Mouse (Mus musculus): ENCODE results near the gene Arpp19.

Arpp19 gene

DNA sequence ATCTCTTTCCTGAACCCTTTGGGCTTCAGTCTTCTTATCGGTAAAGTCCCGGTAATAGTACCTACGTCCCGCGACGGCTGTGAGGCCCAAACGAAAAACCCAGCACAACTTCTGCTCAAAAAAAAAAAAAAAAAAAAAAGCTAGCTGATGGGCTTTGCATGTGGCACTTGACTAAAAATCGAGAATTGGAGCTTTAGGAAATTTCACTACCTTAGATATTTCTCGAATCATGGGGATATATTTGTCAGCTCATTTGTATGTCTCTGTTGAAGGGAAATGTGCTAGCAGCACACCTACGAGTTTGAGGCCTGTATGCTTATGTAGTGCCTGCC, 909 bp downstream of the Arpp19 start:
- no peak for DNase-seq (ENCODE audit: low spot score)

DNA sequence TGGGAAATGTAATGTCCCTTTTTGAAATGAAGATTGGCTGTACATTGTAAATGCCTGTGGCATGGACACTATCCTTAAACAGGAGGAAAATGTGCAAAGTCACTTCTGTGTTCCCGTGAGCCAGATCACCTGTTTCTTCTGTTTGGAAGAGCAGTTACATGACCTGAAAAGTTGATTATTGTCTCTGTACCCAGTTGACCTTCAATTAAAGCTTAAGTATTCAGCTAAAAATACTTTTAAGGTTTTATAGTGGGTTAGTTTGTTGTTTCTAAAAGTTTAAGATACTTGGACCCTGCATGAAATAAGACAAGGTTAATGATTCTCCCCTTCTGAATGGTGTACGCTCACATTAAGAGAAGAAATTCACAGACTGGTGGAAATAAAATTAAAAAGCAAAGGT, 3.2 kb downstream of the Arpp19 start:
- DNase-seq (ENCODE audit: low spot score) = no peak

DNA sequence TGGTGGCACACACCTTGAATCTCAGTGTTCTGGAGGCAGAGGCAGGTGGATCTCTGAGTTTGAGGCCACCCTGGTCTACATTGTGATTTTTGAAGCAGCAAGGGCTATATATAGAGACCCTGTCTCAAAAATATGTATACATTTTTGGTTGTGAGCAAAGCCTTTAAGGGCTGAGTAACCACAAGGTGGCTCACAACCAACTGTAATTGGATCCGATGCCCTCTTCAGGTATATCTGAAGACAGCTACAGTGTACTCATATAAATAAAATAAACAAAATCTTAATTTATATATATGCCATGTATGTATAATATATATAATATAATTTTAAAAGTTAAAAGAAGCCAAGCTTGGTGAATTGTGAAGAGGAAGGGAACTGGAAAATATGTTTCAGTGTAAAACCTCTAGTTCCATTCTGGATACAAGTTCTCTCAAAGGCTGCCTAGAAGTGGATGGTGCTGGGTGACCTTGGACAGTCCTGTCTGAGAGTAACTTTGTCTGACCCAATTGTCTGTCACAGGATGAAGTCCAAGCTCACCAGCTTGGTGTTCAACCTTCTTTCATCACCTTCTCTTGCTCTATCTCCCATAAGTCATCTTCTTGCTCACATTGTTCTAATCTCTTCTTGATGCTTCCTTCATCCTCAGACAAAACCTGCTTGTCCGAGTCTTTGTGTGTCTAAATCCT, 4.6 kb downstream of the Arpp19 start:
- DNase-seq (ENCODE audit: low spot score) = no peak

DNA sequence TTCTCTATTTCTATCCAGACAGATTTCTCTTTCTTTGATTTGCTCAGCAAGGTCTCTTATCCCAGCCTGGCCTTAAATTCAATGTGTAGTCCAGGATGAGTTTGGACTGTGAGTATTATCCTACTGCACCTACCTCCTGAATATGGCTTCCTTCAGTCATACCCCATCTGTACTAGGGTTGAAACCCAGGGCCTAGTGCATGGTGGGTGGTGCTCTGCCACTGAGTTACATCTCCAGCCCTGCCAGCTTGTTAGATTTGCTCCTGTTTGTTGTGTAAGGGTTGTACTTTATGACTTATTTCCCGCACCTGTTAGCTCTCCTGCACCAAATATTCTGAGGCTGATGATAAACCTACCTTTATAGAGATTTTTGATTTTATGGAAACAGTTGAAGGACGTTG, 5.8 kb downstream of the Arpp19 start:
- no peak for DNase-seq (ENCODE audit: low spot score)

- DNase-seq (ENCODE audit: low spot score) = no peak
Observed at GRCm38 (mm10) chr9:75047079-75047478, 9.7 kb downstream of the Arpp19 start.

DNA sequence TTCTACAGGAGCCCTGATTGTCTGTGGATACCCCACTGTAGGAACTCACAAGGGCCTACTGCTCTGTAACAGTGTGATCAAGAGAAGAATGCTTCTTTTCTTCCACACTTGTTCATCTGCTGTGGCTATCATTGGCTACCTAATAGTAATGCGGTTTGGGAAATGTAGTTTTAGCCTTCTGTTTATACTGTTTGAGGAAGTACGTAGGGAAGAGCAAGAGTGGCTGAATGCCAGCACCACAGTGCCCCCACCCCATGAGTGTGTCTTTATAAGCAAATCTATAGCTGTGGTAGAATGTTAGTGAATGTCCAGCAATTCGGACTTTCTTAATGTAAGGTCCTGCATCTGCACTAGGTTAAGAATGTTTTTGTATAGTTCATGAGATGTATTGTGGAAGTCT, 11.7 kb downstream of the Arpp19 start:
- DNase-seq (ENCODE audit: low spot score) = no peak

DNA sequence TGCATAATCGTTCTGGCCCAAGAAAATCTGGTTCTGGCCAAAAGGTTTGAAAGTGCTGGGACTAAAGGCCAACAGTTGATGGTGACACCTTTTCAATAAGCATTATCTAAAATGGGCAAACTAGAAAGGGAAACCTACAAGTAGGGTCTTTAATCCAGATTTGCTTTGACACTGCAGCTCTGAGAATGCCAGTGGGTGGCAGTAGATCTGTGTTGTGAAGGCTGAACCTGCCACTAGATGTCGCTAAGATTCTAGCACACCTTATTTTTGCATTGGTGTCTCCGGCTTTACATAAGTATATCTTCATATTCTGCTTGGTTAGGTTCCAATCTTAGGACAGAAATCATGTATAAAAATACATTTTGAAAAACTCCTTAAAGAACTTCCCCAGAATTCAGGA, 12.6 kb downstream of the Arpp19 start:
- DNase-seq (ENCODE audit: low spot score) = peak; percentile 42

GRCm38 (mm10) chr9:75051841-75052240, 14.4 kb downstream of the Arpp19 start:
- DNase-seq (ENCODE audit: low spot score) = no peak

- DNase-seq (ENCODE audit: low spot score) = no peak
Observed at GRCm38 (mm10) chr9:75055046-75055445, 17.6 kb downstream of the Arpp19 start.

- no peak for DNase-seq (ENCODE audit: low spot score)
Observed at GRCm38 (mm10) chr9:75064678-75065331, 27.4 kb downstream of the Arpp19 start.

DNA sequence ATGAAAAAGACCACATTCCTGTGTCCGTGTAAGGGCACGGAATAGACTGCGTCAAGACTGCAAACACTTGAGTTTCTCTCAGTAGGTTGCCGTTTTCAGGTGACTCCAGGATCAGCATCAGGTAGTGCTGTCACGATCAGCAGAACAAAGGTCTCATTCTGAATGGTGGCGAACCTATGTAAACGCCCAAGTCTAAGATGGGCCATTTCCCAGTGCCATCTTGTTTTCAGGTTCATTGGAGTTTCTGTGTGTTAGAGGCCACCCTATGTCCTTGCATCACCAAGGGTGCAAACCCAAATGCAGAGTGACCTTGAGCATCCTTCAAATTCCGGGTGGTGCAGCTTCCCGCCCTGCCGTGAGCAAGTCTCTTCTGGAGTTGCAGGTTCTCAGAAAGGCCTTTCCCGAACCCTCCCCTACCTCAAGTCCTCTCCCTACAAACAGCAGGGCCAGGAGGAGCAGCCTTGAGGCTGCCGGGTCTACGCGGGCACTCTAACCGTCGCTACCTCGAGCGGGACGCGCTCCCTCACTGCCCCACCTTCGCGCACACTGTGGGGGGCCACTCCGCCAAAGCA, 33.1 kb downstream of the Arpp19 start, which contains the start of gene Myo5a:
Gene Myo5a, plus strand, starts transcription at position 559 of the 572 bp plus-strand sequence.
- DNase-seq (ENCODE audit: low spot score) = no peak

- peak; percentile 71 for DNase-seq (ENCODE audit: low spot score)
Observed at GRCm38 (mm10) chr9:75071029-75071705, 33.8 kb downstream of the Arpp19 start.

DNA sequence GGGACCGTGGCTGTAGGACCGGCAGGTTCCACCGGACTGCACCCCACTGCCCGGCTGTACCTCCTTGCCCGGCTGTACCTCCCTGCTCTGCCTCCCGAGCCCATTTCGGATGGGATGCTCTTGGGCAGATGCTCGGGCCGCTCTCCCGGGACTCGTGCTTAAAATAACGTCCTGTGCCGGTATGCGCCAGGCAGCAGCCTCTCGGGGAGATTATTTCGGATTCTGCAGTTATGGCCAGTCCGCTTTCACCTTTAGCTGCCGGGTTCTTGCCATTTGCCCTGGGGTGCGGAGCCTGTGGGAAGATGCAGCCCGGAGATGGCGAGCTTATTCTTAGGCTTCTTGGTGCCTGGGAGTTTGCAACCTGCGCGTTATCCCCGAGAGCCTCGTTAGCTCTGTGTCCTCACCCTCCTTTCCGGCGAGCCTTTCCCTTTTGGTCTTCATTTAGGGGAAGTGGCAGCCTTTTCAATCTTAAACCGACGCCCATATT, 34.3 kb downstream of the Arpp19 start:
- peak; percentile 23 for DNase-seq (ENCODE audit: low spot score)

GRCm38 (mm10) chr9:75072361-75072760, 34.9 kb downstream of the Arpp19 start:
- DNase-seq (ENCODE audit: low spot score) = no peak

- DNase-seq (ENCODE audit: low spot score) = no peak
Observed at GRCm38 (mm10) chr9:75077191-75077590, 39.8 kb downstream of the Arpp19 start.

- DNase-seq (ENCODE audit: low spot score) = no peak
Observed at GRCm38 (mm10) chr9:75085242-75085824, 47.9 kb downstream of the Arpp19 start.

DNA sequence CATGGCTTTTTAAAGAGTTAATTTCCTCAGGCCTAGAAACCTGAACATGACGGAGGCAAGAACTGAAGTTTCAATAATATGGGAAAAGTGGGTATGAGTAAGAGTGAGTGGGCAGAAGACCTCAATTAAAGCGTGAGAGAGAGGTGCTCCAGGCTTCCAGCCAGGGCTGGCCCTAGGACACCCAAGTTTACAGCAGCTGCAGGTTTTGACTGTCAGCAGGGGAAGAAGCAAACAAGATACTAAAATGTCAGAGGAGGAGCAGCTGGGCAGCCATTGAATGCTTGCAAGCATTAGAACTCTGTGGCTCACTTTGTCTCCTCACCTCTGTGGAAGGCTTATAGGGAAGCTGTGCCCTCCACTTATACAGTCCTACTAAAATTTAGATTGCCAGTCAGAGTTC, 50.4 kb downstream of the Arpp19 start:
- no peak for DNase-seq (ENCODE audit: low spot score)

GRCm38 (mm10) chr9:75089285-75089684, 51.9 kb downstream of the Arpp19 start:
- DNase-seq (ENCODE audit: low spot score) = no peak

- no peak for DNase-seq (ENCODE audit: low spot score)
Observed at GRCm38 (mm10) chr9:75092134-75092533, 54.7 kb downstream of the Arpp19 start.

DNA sequence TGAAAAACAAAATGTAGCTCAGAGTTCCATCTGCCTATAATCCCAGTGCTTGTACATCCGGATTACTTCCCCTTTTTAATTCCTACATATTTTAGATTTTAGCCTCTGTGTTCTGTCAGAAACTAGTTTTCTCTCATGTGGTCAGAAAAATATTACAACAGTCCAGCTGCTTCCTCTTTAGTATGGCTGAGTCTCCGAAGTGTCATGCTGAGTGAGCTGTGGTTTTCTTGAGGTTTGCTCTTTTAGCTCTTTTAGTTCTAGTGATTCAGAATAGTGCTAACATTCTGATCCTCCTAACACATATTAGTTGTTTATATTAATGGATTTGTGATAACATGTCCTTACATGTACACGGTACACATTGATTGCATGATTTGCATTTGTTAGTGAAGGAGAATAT, 57.3 kb downstream of the Arpp19 start:
- DNase-seq (ENCODE audit: low spot score) = no peak

DNA sequence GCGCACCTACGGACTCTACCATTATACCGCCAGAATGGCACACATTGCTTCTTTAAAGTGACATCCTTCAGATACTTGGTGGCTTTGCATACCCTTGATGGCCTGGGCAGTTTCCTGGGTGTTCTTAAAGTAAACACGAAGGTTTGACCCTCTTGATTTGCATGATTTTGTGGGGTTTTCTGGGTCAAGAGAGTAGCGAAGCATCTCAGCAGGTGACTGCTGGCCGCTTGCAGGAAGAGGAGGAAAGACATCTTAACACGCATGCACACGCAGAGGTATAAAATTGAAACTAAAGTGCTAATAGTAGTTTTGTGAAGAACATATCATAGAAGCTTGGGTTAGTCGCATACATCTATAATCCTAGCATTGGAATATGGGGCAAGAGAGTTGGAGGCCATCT, 61.5 kb downstream of the Arpp19 start:
- no peak for DNase-seq (ENCODE audit: low spot score)

DNA sequence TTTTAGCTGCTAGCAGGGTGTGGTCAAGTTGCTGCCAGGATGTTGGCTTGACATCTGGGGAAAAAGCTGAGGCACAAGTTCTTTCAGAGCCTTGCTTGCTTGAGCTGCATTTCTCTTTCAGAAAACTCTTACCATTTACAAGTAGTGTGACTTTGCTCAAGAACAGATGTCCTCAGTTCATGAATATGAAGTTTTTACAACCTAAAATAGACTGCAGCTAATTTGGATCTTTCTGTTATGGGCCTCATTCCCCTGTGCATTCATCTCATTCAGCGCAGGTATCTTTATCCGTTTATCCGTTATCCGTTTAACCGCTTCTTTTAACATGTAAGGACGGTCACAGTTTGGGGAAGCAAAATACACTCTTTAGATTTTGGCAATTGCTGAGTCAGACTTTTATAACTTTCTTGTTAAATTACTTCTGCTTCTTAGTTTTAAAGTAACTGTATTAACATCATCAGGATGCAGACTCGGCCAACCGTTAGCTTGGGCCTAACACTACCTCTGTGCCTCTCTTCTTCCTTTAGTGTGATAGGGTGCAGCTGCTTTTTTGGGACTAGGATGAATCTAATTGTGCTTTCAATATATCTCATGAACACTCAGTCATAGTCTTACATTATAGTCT, 62.9 kb downstream of the Arpp19 start:
- no peak for DNase-seq (ENCODE audit: low spot score)

All from urinary bladder, postnatal 25 days (tissue).